Mouse (Mus musculus) urinary bladder, postnatal 36 days (tissue): ENCODE measurements around the gene Piezo1.

ENCODE experiments used
- DNase-seq, 2 experiments: peaks; one replicate each; pipeline ENCODE4 v3.0.0; 2022; ENCODE audit warnings: low spot score in 2 of 2, mixed read lengths in 1 of 2

Gene Piezo1

GRCm38 (mm10) chr8:122546066-122546755, 4.9 kb downstream of the Piezo1 start:
- no peak for DNase-seq

DNA sequence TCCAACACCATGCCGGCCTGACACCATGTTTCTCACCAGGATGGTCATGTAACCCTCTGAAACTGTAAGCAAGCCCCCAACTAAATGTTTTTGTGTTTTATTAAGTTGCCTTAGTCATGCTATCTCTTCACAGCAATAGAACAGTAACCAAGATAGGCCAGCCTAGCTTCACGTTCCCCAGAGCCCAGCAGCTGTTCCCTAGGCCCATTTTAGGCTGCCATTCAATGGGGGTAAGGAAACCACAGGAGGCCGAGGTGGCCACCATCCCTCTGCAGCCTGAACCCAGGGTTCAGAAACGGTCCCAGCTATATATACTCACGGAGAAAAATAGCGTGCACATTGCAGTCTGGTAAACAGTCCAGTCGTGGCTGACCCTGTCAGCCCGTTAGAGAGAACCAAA, 7.0 kb downstream of the Piezo1 start:
- DNase-seq = no peak

DNA sequence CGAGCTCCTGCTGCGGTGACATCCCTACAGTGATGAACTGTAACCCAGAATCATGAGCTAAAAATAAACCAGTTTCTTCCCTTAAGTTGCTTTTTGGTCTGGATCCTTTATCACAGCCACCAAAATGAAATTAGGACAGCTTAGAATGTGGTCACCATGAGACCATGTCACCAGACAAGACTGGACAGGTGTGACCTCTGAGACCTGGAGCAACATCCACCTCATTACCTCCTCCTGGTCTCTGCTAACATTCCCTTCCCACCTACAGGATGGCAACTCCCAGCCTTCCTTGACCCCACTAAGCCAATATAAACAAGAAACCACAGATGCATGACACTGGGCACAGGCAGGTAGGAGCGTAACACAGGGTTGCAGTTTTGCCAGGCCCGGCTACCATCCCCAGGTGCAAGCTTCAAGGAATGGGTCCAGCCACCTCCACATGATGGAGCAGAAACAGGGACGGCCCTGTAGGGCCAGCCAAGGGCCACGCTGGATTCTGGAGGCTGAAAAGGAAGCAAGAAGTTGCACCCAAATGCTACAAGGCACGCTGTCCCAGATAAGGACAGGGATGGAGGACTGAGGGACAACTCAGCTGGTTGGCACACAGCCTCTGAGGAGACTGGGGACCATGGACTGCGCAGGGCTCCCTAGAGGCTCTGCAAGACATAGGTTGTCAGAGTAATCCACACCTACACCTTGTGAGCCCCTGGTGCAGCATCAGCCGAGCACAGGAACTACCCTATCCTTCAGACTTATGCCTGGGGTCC, 12.6 kb downstream of the Piezo1 start:
- DNase-seq = no peak

DNA sequence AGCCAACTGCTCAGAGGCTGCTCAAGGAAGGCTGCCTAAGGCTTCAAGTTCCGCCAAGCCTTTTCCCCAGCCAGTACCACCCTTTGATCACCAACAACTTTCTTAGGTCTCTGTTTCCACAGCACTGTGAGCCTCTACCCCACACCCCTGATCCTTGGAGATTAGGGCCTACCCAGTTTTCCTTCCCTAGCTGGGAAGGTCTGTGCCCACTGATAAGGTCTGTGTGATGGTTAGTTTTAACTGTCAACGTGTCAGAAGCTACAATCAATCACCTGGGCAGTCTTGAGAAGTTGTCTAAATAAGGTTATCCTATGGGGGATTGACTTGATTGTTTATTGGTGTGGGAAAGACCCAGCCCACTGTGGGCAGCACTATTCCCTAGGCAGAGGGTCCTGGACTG, 13.3 kb downstream of the Piezo1 start:
- DNase-seq = no peak

- peak; percentile 68 to 80 for DNase-seq
Observed at GRCm38 (mm10) chr8:122537033-122537432, 14.1 kb downstream of the Piezo1 start.

- DNase-seq = no peak
Observed at GRCm38 (mm10) chr8:122531312-122531711, 19.8 kb downstream of the Piezo1 start.

DNA sequence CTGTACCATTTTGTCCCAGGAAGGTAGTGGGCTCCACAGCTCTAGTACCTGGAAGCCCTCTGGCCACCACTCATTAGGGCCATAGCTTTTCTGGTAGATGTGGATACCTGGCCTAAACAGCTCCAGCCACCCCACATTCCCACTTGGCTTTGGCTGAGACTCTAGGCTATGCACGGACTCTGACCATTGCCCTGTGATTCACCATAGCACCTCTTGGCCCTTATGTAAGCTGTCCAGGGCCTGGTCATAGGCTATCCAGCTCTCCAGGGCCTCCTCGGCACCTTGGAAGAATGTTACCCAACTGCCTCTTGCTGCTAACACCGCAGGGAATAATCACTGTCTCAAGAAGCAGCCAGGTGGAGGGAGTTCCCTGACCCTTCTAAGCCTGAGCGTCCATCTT, 22.0 kb downstream of the Piezo1 start:
- DNase-seq = no peak

DNA sequence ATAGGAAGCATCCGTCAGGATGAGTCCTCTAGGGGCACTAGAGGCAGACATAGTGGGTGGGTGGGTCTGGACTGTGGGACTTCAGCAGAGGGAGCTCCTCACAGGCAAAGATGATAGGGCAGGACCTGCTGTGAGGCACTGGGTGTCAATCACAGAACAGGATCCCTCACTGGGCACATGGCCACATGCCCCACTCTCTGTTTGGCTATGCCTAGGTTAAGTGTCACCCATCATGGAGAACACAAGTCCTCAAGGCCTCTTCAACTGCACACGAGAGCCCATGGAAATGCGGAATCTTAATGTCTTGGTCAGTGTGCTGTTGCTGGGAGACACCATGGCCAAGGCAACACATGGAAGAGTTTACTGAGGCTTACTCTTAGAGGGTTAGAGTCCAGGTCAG, 23.2 kb downstream of the Piezo1 start:
- no peak for DNase-seq

DNA sequence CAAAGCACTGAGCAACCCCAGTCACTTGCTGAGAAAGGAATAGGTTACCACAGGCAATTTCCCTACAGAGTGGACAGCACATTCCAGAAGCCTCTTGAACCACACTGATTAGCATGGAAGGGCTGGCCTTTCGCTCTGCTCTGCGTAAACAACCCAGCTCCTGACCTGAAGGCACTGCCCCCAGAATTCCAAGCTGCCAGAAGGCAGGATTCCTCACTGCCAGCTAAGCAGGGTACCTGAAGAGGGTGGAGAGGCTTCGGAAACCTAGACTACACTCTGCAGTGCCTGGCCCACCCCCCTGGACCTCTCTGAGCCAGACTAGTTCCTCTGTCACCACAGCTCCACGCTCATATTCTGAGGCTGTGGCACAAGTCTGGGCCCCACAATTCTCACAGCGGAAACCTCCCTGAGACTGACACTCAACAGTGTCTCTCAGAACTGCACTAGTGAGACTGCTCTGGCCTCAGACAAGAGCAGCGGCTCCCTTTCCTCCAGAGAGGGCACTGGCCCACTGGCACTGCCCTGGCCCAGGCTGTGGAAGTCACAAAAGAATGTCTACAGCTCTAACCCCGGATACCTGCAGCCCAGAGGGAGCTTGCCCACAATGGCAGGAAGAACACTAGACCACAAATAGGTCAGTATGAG, 24.5 kb downstream of the Piezo1 start:
- DNase-seq = no peak

GRCm38 (mm10) chr8:122526084-122526483, 25.0 kb downstream of the Piezo1 start:
- no peak for DNase-seq

DNA sequence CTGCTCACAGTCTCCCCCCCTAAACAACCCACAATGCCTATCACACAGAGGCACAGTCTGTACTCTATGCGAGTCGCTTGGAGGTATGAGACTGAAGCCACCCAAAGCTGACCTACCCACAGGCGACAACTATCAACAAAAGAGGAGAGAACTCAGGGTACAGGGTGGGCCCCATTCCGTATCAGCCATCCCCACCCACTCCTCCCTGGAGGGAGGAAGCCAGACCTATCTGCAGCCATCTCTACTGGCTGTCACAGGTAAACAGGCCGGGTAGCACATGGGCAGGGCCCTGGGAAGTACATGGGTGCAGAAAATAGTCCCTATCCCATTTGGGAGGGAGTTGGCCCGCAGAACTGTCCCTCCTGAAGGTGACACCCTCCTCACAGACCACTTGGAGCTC, 26.1 kb downstream of the Piezo1 start:
- no peak for DNase-seq

GRCm38 (mm10) chr8:122524506-122524905, 26.6 kb downstream of the Piezo1 start:
- DNase-seq = peak in 1 of 2 experiments; percentile 31

DNA sequence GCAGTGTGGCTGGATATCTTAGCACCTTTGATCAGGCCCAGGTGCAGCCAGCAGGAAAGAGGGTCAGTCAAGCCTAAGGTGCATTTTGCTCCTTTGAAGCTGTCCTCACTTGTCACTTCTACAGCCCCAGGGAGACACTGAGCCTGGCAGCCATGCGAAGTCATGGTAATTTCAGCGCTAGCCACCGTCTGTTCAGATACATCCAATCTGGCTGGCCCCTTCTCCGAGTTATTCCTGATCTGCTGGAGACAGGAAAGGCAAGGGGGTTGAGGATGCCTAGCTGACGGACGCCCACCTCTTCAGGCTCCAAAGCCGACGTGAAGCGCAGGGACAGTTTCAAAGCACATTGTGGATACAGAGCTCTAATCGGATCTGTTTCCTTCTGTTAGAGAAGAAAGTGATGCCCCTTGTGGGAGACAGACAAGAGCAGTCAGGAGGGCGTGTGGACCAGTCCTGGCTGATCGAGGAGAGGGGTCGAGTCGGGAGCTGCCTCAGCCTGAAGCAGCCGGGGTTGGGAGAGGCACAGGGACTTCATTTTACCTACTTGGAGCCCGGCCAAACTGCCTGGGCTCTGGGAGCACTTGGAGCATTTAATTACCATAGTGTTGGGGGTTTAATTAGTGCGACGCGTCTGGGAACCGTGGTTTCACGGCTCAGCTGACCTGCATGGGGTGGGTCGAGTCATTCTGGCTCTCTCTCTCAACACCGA, 27.3 kb downstream of the Piezo1 start:
- DNase-seq = peak in 1 of 2 experiments; percentile 51

DNA sequence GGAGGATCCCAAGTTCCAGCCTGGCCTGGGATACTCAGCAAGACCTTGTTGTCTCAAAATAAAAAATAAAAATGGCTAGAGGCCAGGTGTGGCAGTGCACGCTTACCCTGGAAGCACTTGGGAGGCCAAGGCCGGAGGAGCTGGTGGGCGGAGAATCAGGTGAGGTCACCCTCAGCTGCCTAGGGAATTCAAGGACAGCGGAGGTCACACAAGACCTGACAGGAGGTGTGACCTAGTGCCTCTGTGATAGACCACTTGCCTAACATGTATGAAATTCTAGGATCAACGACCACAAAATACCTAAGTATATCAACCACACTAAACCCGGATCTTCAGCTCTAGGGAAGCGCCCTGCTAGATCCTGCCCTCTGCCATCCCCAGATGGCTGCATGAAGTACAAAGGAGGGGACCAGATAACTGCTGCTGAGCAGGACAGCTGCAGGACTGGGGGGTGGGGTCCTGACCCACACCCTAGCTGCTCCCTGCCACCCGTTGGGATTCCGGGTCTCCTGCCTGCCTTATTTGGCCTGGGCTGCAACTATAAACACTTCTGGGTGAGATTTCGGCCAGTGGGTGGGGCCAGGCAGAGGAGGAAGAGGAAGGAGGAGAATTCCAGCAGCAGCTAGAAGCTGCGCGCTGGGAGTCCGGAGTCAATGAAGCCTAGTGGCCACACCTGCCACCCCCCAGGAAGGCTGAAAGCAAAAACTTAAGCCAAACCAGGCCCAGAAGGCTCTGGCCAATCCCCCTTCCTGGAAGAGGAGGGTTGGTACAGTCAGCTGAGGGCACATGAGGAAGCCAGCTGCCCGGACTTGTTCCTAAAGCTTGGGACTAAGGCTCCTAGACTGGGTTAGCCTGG, 28.1 kb downstream of the Piezo1 start:
- peak; percentile 60 to 70 for DNase-seq

- DNase-seq = no peak
Observed at GRCm38 (mm10) chr8:122520611-122521010, 30.5 kb downstream of the Piezo1 start.

GRCm38 (mm10) chr8:122517541-122518190, 33.5 kb downstream of the Piezo1 start:
- no peak for DNase-seq

DNA sequence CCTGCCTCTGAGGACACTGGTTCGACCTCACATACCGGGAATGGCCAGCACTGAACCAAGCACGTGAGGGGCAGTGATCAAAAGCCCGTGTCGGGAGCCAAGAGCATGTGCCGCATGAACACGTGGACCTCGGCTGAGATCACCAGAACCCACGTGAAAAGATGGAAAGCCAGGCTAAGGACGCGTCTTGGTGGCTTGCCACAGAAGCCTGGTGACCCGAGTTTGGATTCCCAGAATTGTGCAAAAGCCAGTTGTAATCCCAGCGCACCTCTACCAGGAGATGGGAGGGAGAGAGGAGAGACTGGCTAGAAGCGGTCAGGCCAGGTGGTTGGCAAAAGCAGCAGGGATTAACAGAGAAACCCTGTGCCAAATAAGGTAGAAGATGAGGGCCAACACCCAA, 35.4 kb downstream of the Piezo1 start:
- no peak for DNase-seq

DNA sequence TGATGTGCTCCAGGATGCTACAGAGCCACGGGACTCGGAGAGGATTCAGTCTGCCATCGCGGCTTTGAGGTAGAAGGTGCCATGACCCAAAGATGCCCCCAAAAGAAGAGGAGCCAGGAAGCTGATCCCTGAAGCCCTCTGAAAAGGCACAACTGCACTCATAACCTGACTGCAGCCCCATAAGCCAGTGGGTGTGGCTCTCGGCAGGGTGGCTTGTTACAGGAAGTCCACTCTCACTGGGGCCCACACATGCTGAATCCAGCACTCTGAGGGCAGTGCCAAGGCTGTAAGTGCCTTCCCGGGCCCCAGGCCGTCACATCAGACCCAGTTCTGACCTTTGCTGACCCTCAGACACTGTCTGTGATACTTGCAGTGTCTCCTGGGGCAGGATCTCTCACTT, 38.7 kb downstream of the Piezo1 start:
- no peak for DNase-seq

DNA sequence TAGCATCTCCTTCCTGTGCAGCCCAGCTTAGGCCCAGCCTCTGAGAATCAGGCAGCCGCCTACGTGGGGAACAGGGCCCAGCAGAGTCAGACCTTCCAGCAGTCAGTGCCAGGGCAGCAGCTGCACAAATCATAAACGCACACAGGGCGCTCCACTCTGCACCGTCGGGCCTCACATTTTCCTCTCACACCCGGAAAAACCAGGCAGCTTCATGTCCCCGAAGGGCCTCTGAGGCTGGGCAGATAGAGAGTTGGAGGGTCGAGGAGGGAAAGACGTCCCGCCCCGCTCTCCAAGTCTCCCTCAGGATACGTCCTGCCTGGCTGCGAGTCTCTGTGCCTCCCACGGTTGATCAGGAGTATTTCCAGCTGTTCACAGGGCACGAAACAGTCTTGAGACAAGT, 39.6 kb downstream of the Piezo1 start:
- DNase-seq = peak; percentile 45 to 54

- DNase-seq = peak; percentile 64 to 79
Observed at GRCm38 (mm10) chr8:122500856-122501255, 50.3 kb downstream of the Piezo1 start.

GRCm38 (mm10) chr8:122497912-122498311, 53.2 kb downstream of the Piezo1 start:
- DNase-seq = no peak
